Mouse (Mus musculus): Measurements from ENCODE around the gene Cnn2. TPM values are rescaled to one million over a fixed set of nuclear protein-coding genes. Genes with fewer than 3 reads are reported as not detected.
"Not testable (repeated sequence)": the region's sequence is repeated elsewhere in the genome, so short reads cannot be mapped to it uniquely, and the experiment has no call there.

Cnn2 gene
- polyA plus RNA-seq, 1 experiment: 297 TPM

DNA sequence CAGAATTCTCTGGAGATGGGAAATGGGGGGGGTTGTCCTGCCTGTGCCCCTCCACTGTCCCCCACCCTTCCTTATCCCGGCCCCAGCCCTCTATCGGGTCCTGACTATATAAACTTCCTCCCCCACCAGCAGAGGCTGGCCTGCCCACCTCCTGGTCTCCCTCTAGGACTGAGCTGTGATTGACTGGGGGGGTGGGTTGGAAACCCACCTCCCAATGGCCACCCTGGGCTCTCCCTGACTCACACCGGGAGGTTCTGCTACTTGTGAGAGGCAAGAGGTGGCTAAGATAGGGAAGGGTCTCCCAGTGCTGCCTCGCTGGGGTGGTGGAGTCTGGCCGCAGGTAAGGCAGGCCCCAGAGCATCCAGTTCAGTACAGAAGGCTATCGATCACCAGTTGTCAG is 40.9 kb upstream of the Cnn2 start:
- TF ChIP-seq CTCF (IDR thresholded peaks at IDR 0.05; ENCODE audit: extremely low read depth, insufficient read depth, insufficient read length, insufficient replicate concordance): no peak
- no peak for TF ChIP-seq POLR2A (IDR thresholded peaks at IDR 0.05; ENCODE audit: low read depth, low read length)
- no peaks in the 10 kb centered on the region for H3K27me3 ChIP-seq (ENCODE audit: control insufficient read depth, insufficient read depth, low read length)
- no peak overlapping the region for H3K4me3 ChIP-seq (ENCODE audit: extremely low read depth, insufficient read depth, insufficient read length)
- DNase-seq (ENCODE audit: low read depth in 1 of 2, low spot score in 2 of 2): no peak
- 84% methylated on average over 6 of the region's 6 CpGs for WGBS
- no peak overlapping the region for H3K27ac ChIP-seq (ENCODE audit: insufficient read depth, low read length)
- H3K4me1 ChIP-seq (ENCODE audit: control insufficient read depth, insufficient read depth, insufficient read length): peaks cover 13% of the 10 kb centered on the region; the same call in 1 of the 2 replicates
- H3K36me3 ChIP-seq (ENCODE audit: control insufficient read depth, insufficient read depth, low read length): peaks cover 17% of the 10 kb centered on the region

DNA sequence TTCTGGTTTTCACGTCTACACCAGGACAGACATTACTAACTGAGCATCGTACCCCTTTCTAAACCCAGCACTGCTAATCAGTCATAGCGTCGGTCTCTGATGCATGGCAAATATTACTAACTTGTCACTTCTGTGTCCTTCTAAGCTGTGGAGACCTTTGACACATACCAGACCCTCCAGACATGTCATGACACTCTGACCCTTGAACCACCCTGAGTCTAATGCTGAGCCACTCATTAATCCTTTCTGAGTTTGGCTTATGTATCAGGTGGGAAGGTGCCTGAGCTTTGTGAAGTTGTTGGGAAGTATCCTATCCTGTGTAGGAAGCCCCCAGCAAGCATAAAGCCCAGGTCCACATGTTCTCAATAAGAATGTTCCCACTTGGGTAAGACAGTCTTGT is 38.5 kb upstream of the Cnn2 start:
- no peak overlapping the region for H3K4me3 ChIP-seq (ENCODE audit: extremely low read depth, insufficient read depth, insufficient read length)
- DNase-seq (ENCODE audit: low read depth in 1 of 2, low spot score in 2 of 2): no peak
- 93% methylated on average over 4 of the region's 4 CpGs for WGBS
- H3K36me3 ChIP-seq (ENCODE audit: control insufficient read depth, insufficient read depth, low read length): peaks cover 17% of the 10 kb centered on the region
- no peaks in the 10 kb centered on the region for H3K27me3 ChIP-seq (ENCODE audit: control insufficient read depth, insufficient read depth, low read length)
- no peak for TF ChIP-seq POLR2A (IDR thresholded peaks at IDR 0.05; ENCODE audit: low read depth, low read length)
- TF ChIP-seq CTCF (IDR thresholded peaks at IDR 0.05; ENCODE audit: extremely low read depth, insufficient read depth, insufficient read length, insufficient replicate concordance): no peak
- no peaks in the 10 kb centered on the region; the same call in 1 of the 2 replicates for H3K4me1 ChIP-seq (ENCODE audit: control insufficient read depth, insufficient read depth, insufficient read length)
- no peak overlapping the region for H3K27ac ChIP-seq (ENCODE audit: insufficient read depth, low read length)

GRCm38 (mm10) chr10:79950661-79951060 is 37.7 kb upstream of the Cnn2 start:
- TF ChIP-seq POLR2A (IDR thresholded peaks at IDR 0.05; ENCODE audit: low read depth, low read length) (no peak), CTCF (IDR thresholded peaks at IDR 0.05; ENCODE audit: extremely low read depth, insufficient read depth, insufficient read length, insufficient replicate concordance) (no peak)
- peaks cover 17% of the 10 kb centered on the region for H3K36me3 ChIP-seq (ENCODE audit: control insufficient read depth, insufficient read depth, low read length)
- no peaks in the 10 kb centered on the region; the same call in 1 of the 2 replicates for H3K4me1 ChIP-seq (ENCODE audit: control insufficient read depth, insufficient read depth, insufficient read length)
- no peak overlapping the region for H3K4me3 ChIP-seq (ENCODE audit: extremely low read depth, insufficient read depth, insufficient read length)
- DNase-seq (ENCODE audit: low read depth in 1 of 2, low spot score in 2 of 2): no peak
- H3K27ac ChIP-seq (ENCODE audit: insufficient read depth, low read length): no peak overlapping the region
- H3K27me3 ChIP-seq (ENCODE audit: control insufficient read depth, insufficient read depth, low read length): no peaks in the 10 kb centered on the region
- WGBS: 93% methylated on average over 18 of the region's 18 CpGs

DNA sequence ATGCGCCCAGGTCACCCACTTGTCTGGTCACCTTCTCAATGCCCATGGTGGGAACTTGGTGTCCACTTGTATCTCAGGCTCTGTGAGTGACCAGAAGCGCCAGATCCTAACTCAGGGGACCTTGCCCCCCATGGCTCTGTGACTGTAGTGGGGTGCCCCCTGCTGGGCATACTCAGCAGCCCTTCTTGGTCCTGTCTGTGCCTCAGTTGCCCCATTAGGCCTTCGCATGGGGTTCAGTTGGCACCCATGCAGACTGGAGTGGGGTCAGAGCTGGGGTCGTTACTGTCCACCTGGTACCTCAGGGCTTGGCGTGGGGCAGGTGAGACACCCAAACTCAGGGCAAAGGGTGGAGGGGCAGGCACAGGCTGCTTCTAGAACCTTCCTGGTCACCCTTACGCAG is 34.4 kb upstream of the Cnn2 start:
- Histone ChIP-seq H3K4me3 (ENCODE audit: extremely low read depth, insufficient read depth, insufficient read length) (no peak overlapping the region), H3K4me1 (ENCODE audit: control insufficient read depth, insufficient read depth, insufficient read length) (no peaks in the 10 kb centered on the region; the same call in 1 of the 2 replicates), H3K27me3 (ENCODE audit: control insufficient read depth, insufficient read depth, low read length) (no peaks in the 10 kb centered on the region), H3K36me3 (ENCODE audit: control insufficient read depth, insufficient read depth, low read length) (peaks cover 17% of the 10 kb centered on the region), H3K27ac (ENCODE audit: insufficient read depth, low read length) (no peak overlapping the region)
- peak in 1 of 2 experiments; percentile 59 for DNase-seq (ENCODE audit: low read depth in 1 of 2, low spot score in 2 of 2)
- peak; percentile 81; the same call in 1 of the 2 replicates for TF ChIP-seq CTCF (IDR thresholded peaks at IDR 0.05; ENCODE audit: extremely low read depth, insufficient read depth, insufficient read length, insufficient replicate concordance)
- no peak for TF ChIP-seq POLR2A (IDR thresholded peaks at IDR 0.05; ENCODE audit: low read depth, low read length)
- 84% methylated on average over 6 of the region's 6 CpGs for WGBS

- no peak overlapping the region for H3K27ac ChIP-seq (ENCODE audit: insufficient read depth, low read length)
- peaks cover 2% of the 10 kb centered on the region; the same call in 1 of the 2 replicates for H3K4me1 ChIP-seq (ENCODE audit: control insufficient read depth, insufficient read depth, insufficient read length)
- WGBS: 87% methylated on average over 9 of the region's 9 CpGs
- TF ChIP-seq POLR2A (IDR thresholded peaks at IDR 0.05; ENCODE audit: low read depth, low read length): no peak
- TF ChIP-seq CTCF (IDR thresholded peaks at IDR 0.05; ENCODE audit: extremely low read depth, insufficient read depth, insufficient read length, insufficient replicate concordance): no peak
- no peaks in the 10 kb centered on the region for H3K27me3 ChIP-seq (ENCODE audit: control insufficient read depth, insufficient read depth, low read length)
- peaks cover 7% of the 10 kb centered on the region for H3K36me3 ChIP-seq (ENCODE audit: control insufficient read depth, insufficient read depth, low read length)
- no peak overlapping the region for H3K4me3 ChIP-seq (ENCODE audit: extremely low read depth, insufficient read depth, insufficient read length)
- DNase-seq (ENCODE audit: low read depth in 1 of 2, low spot score in 2 of 2): no peak
Measured at GRCm38 (mm10) chr10:79955691-79956090, 32.7 kb upstream of the Cnn2 start.

- 84% methylated on average over 4 of the region's 4 CpGs for WGBS
- Histone ChIP-seq H3K4me3 (ENCODE audit: extremely low read depth, insufficient read depth, insufficient read length) (no peak overlapping the region), H3K27me3 (ENCODE audit: control insufficient read depth, insufficient read depth, low read length) (no peaks in the 10 kb centered on the region), H3K36me3 (ENCODE audit: control insufficient read depth, insufficient read depth, low read length) (peaks cover 2% of the 10 kb centered on the region; the same call in 1 of the 2 replicates), H3K27ac (ENCODE audit: insufficient read depth, low read length) (no peak overlapping the region), H3K4me1 (ENCODE audit: control insufficient read depth, insufficient read depth, insufficient read length) (peaks cover 2% of the 10 kb centered on the region; the same call in 1 of the 2 replicates)
- no peak for TF ChIP-seq POLR2A (IDR thresholded peaks at IDR 0.05; ENCODE audit: low read depth, low read length)
- no peak for TF ChIP-seq CTCF (IDR thresholded peaks at IDR 0.05; ENCODE audit: extremely low read depth, insufficient read depth, insufficient read length, insufficient replicate concordance)
- DNase-seq (ENCODE audit: low read depth in 1 of 2, low spot score in 2 of 2): no peak
Measured at GRCm38 (mm10) chr10:79956643-79957154, 31.7 kb upstream of the Cnn2 start.

DNA sequence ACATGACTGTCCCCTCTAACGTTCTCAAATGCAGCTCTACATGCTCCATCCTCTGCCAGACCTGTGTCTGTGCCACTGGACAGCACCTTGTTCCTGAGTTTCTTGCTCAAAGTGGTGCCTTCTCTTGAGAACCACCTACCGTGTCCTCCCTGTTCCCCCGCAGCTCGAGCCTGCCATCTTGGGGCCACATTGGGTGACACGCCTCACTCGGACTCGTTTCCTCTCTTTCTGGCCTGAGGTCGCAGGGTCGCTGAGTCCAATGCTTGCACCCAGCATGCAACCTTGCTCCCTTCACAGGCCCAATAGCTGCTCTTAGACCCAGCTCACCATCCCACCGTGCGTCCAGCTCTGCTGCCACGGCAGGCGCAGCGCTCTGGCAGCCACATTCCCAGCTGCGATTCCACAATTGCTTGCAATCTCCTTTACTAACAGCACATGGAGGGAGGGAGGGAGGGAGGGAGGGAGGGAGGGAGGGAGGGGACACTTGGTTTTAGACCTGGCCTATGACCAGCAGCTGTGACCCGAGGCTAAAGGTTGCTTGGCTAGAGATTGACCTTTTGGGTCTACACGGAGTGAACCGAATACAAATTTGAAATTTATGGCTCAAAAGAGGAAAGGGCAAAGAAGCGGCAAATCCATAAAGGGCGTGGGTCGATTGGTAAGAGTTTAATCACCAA is 30.1 kb upstream of the Cnn2 start:
- no peak overlapping the region for H3K4me3 ChIP-seq (ENCODE audit: extremely low read depth, insufficient read depth, insufficient read length)
- H3K4me1 ChIP-seq (ENCODE audit: control insufficient read depth, insufficient read depth, insufficient read length): peaks cover 2% of the 10 kb centered on the region; the same call in 1 of the 2 replicates
- peaks cover 3% of the 10 kb centered on the region; the same call in 1 of the 2 replicates for H3K36me3 ChIP-seq (ENCODE audit: control insufficient read depth, insufficient read depth, low read length)
- TF ChIP-seq CTCF (IDR thresholded peaks at IDR 0.05; ENCODE audit: extremely low read depth, insufficient read depth, insufficient read length, insufficient replicate concordance) (peak; percentile 99), POLR2A (IDR thresholded peaks at IDR 0.05; ENCODE audit: low read depth, low read length) (no peak)
- peak; percentile 58 to 86 for DNase-seq (ENCODE audit: low read depth in 1 of 2, low spot score in 2 of 2)
- 25% methylated on average over 21 of the region's 21 CpGs for WGBS
- no peak overlapping the region for H3K27ac ChIP-seq (ENCODE audit: insufficient read depth, low read length)
- no peaks in the 10 kb centered on the region for H3K27me3 ChIP-seq (ENCODE audit: control insufficient read depth, insufficient read depth, low read length)

DNA sequence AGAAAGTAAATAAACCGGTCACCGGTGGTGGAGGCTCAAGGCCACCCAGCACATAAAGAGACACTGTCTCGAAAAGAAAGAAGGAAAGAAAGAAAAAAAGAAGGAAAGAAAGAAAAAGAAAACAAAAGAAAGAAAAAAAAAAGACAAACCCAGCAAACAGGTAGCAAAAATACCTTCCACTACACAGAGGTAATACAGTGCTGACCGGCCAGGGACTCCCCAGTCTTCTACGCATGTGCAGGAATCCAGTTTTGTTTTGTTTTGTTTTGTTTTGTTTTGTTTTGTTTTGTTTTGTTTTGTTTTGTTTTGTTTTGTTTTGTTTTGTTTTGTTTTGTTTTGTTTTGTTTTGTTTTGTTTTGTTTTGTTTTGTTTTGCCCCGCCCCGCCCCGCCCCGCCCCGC is 29.0 kb upstream of the Cnn2 start:
- WGBS: 19% methylated on average over 10 of the region's 10 CpGs
- not testable (repeated sequence) for H3K4me1 ChIP-seq (ENCODE audit: control insufficient read depth, insufficient read depth, insufficient read length); H3K36me3 ChIP-seq (ENCODE audit: control insufficient read depth, insufficient read depth, low read length); H3K27me3 ChIP-seq (ENCODE audit: control insufficient read depth, insufficient read depth, low read length); H3K27ac ChIP-seq (ENCODE audit: insufficient read depth, low read length); H3K4me3 ChIP-seq (ENCODE audit: extremely low read depth, insufficient read depth, insufficient read length)
- DNase-seq (ENCODE audit: low read depth in 1 of 2, low spot score in 2 of 2): peak in 1 of 2 experiments; percentile 36

Data from spleen, adult 2 months (tissue).